Mouse (Mus musculus): Measurements from ENCODE around the gene Banp.

Banp gene

DNA sequence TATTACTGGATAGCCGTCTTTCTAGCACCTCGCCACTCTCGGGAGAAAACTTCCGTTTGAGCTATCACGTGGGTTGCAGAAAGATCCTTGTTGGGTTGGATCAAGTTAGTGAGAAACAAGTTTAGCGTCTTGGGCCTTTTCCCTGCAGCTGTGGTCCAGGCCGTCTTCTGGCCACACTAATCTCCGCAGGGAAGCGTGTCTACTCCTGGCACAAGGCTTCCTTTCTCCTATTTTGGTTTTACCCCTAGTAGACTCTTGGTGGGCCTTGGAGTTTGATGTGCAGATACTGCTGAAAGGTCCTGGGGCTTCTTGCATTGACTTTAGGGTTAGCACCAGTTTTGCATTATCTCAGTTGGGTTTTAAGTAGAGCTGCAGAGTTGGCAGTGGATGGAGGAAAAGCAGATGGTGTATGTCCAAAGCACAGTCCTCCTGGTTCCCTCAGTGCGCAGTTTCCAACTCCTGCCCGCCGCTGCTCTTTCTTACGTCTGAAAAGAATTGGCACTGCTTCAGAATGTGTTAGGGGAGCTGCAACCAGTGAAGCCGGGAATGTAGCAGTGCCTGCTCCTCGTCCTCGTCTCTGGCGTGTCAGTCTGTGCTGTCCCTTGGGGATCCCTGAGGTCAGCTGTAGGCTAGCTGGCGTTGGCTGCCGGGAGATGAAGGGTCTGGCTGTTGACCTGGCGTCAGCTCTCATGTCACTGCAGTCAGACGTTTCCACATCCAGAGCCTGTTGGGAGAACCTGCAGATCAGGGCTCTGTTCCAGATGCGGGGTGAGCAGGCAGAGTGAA, 68.7 kb downstream of the Banp start:
- peak; percentile 20; the same call in 1 of the 2 replicates for ATAC-seq (ENCODE audit: low TSS enrichment)

DNA sequence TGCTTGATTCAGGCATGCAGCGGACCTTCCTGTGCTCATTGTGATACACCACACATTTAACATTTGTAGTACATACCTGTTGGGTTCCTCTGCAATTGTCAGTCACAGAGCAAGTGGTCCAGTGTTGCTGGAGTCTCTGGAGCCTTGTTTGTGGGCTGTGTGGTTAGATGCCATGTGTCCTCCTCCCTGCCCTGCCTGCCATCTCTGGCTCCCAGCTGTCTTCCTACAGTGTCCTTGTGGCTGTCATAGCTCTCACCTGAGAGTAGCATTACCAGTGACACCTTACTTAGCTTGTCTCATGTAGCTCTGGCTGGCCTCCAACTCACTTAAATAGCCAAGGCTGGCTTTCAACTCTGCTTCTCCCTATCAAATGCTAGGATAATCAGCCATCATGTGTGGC, 69.6 kb downstream of the Banp start:
- no peak for ATAC-seq (ENCODE audit: low TSS enrichment)

DNA sequence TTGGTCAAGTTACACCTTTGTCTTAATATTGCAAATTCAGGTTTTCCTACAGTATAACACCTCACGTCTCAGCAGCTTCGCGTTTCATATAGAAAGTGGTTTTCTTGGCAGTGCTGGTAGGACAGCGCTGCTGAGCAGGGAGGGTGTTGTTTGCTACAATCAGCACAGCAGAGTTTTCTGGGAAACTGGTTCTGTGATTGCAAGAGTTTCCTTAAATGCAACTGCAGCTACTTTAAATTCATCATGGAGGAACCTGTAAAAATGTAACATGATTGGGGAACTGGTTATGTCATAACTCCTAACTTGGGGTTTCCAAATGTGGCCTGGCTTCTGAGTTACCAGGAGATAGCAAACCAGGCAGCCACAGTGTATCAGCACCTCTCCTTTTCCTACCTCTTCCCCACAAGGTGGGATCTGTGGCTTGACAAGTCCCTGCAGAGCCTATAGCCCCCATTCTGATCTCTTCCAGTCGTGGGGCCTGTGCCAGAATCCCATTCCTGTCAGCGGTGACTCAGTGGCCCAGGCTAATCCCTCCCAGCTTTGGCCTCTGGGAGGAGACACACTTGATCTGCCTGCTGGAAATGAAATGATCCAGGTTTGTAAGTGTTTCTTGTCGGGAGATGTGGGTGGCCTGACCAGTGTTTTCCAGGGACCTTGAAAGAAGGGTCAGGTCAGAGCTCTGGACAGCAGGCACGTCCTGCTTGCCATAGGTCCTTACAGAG, 70.7 kb downstream of the Banp start:
- ATAC-seq (ENCODE audit: low TSS enrichment) = peak; percentile 45

DNA sequence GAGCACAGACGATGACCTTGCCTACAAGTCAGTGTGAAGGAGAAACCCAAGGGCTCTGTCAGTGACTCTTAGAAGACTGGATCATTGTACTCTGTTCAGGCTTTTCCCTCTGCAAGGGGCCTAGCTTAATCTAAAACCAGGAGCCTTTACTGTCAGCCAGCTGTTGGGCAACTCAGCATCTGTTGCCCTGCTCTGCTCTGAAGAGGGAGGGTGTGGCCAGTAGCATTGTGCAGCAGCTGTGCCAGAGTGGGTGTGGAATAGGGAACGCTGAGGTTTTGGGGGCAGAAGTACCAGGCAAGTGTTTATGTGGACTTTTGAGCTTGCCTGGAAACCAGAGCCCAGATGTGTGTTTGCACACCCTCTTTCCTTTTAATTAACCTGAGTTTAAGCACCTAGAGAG, 72.2 kb downstream of the Banp start:
- no peak for ATAC-seq (ENCODE audit: low TSS enrichment)

DNA sequence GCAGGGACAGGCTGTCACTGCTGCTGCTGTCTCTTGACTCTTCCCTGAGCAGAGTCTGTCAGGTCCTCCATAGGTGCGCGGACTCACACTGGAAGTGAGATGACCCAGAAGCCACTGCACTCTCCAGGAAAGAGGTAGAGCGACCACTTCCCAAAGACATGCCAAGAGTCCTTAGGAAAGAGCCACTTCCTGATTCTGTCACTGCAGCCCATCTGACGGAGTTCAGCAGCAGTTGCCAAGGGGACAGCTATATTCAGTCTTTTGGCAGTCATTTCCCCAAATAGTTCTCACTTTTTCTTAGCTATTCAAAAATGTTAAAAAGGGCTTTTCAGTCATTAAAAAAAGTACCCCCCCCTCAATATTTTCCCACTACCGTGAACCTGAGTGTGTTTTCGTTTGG, 72.7 kb downstream of the Banp start:
- ATAC-seq (ENCODE audit: low TSS enrichment) = no peak

DNA sequence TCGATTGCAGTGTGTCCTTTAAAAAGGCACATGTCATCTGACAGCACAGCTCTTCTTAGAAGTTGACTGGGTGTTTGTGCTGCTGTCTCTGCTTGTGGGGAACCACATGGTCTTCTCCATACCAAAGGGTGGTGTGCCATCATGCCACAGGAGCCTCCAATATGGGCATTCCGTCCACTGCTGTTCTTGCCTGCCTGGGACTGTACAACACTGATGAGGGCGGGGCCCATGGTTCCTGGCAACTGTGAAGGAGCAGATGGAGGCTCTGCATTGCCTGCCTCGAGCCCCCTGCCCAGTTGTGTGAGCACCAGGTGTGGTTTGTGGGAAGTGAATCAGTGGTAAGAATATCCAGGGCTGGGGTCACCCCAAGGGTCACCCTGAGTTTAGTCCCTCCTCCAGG, 73.2 kb downstream of the Banp start:
- ATAC-seq (ENCODE audit: low TSS enrichment) = no peak

DNA sequence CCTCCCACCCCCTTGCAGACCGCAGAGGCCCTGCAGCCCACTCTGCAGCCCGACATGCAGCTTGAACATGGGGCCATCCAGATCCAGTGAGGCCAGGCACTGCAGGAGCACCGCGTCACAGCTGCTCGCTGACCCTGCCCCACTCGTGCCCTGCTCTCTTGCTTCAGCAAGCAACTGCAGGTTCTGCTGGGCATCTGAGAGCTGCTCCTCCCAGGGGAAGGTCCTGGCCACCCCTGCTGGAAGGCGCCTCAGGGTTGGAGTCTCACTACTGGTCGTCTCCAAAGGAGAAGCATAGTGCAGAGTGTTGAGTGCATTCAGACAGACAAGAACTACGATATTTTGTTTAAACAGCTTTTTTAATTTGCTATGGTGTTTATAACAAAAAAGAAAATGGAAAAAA, 76.0 kb downstream of the Banp start:
- no peak for ATAC-seq (ENCODE audit: low TSS enrichment)

DNA sequence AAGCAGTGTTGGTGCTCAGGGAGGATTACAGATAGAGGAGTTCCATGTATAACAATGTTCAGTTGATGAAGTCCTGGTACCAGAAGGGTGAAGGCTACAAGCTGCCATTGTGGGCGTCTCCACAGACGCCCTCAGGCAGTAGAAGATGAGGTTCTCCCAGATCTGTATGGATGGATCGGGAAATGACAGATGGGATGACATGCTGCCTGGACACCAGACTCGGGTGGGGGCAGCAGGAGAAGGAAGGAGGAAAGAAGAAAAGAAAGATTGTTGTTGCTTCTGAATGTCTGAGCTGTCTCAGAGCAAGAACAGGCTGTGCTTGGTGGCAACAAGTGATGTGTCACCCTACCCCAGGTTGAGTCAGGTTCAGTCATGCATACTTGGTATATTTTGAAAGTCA, 78.6 kb downstream of the Banp start:
- ATAC-seq (ENCODE audit: low TSS enrichment) = no peak

DNA sequence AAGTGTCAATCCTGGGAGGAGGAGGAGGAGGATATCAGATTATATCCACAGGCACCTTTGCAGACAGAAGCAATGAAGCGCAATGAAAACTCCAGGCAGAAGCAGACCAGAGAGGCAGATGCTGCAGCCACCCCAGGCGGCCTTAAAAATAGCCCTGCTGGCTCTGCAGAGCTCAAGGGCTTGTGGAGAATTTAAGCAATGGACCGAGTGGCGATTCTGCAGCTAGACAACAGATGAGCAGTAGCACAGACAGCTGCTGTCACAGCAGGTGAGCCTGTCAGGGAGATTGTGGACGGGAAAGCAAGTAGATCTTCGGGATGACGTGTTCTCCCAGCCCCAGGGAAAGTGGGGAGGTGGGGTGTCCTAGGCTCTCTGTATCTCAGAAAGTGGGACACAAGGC, 81.4 kb downstream of the Banp start:
- ATAC-seq (ENCODE audit: low TSS enrichment) = peak; percentile 45

DNA sequence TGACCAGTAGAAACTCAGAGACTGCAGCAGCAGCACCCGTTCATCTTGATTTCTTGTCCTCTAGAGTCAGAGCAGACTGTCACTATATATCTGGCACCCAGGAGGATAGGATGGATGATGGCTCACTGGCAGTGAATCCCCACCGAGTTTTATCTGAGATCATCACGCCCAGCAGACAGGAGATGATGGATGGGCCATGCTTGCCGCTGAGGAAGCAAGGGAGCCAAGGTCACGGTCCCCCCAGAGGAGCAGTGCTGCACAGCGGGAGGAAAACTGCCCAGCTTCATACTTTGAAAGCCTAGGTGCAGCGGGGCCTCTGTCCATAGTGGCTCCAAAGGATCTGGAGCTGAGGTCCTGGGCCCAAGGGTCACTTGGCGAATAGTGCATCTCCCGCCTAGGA, 83.2 kb downstream of the Banp start:
- ATAC-seq (ENCODE audit: low TSS enrichment) = no peak

DNA sequence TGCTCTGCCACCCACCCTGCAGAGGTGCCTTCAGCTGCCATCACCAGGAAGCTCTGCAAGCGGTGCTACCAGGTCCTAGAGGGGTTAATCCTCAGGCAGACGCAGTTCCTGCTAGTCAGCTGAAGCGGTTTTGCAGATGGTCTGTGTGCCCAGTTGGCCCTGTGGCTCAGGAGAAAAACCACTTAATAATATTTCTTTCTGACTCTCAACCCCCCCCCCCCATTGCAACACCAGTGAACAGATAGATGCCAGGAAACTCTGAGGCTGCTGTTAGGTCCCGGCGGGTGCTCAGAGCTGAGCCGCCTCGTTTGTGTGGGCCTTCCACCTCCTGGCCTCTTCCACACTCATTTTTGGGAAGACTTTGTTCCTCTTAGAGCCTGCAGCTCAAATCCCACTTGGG, 86.0 kb downstream of the Banp start:
- no peak for ATAC-seq (ENCODE audit: low TSS enrichment)

DNA sequence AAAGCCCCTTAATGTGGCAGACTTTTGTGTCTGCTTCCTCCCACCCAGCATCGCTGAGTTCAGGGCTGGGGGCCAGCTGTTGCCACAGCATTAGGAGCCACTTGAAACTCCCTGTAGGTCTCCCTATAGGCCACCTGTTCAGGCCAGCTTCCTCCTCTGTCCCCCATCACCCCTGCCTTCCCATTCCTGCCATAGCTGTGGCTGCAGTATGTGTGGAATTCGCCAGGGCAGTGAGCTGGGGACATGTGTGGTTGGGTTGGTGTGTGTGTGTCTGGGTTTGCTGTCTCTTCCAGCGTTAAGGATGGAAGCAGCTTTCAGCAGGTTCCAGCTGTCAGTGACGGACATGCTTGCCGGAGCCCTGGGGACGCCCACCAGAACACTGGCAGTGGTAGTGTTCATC, 86.8 kb downstream of the Banp start:
- no peak for ATAC-seq (ENCODE audit: low TSS enrichment)

DNA sequence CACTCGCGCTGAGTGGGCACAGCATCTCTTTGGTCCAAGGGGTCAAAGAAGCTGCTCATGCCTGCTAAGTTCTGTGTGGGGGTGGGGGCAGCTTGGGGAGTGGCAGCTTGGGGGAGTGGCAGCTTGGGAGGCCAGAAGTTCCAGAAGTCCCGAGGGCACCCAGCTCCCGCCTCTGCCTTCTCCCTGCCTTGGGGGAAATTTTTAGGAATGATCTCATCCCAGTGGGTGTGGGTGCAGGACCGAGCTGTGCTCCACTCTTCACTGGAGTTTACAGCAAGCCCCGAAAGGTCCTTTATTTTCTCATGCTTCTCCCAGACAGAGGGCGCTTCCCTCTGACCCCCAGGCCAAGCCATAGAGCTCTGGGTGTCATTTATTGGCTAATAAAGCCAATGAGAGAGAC, 87.7 kb downstream of the Banp start:
- ATAC-seq (ENCODE audit: low TSS enrichment) = peak; percentile 72; the same call in 1 of the 2 replicates

DNA sequence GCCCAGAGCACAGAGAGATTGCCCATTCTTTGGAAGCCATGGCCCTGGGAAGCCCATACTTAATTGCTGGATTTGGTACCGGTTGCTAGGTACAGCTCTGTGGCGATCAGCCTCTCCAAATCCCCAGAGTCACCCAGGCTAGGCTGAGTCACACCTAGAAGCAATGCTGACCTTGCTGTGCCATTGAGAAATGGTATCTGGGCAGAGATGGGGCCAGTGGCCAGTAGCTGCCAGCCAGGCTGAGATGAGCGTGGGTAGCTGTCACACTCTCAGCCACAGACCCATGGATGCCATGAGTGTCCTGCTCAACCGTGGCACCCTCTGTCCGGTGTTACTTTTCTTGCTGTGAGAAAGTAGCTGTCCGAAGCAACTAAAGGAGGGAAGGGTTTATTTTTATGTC, 88.5 kb downstream of the Banp start:
- no peak for ATAC-seq (ENCODE audit: low TSS enrichment)

DNA sequence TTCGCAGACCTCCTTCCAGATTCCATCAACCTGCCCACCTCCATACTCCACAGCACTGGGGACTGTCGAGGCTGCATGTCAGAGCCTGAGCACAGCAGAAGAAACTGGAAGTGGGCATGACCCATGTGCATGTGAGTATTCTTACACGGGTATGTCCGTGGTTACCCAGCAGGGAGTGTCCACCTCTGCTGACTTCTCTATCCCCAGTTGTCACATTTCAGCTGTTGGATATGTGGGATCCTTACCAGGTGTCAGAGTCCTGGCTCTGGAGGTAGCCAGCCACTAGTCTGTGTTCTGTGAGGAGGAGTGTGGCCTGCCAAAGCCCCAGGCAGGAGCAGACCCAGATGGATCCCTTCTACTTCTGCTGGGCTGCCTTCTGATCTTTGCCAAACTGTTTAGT, 89.9 kb downstream of the Banp start:
- no peak for ATAC-seq (ENCODE audit: low TSS enrichment)

DNA sequence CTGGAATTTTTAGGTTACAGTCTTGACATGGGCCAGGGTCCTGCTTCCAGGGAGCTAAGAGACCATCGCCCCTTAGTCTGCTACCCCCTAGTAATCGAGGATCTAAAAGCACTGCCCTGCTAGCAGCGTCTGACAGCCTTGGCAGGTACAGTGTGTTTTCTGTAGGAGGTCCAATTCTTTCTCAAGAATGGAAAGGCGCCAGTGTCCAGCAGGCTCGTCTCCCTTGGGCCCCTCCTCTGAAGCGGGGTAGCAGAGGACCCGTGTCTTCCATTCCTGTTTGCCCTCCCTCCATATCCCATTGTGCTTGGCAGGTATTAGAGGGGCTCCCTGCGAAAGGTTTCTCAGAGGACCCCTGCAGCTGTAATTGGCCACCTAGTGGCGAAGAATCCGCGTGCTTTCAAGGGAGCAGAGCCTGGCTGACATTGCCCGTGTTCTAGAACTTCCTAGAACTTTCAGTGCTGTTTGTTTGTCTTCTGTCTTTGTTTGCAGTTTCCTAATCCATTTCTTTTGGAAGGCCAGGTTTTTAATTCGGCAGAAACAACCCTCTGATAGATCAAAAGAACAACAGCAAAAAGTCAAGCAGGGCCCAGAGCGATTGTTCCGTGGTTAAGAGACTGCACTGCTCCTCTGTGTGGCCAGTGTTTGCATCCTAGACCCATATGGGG, 97.8 kb downstream of the Banp start:
- ATAC-seq (ENCODE audit: low TSS enrichment) = no peak

DNA sequence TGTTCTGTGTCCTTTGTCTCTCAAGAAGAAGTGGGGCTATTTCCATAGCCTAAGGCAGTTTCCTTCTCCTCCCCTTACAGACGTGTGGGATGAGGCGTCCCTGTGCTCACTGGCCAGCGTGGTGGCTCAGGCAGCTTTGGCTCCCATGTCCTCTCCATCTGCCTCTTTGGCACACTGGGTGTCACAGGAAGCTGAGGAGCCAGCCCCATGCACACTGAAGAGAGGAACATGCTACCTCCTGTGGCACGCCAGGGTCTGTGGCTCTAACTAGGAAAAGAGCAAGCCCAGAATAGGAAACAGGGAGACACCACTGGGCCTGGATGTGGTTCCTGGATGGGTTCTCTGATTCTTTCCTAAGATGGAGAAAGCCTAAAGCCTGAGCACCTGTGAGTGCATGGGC, 99.7 kb downstream of the Banp start:
- ATAC-seq (ENCODE audit: low TSS enrichment) = no peak

DNA sequence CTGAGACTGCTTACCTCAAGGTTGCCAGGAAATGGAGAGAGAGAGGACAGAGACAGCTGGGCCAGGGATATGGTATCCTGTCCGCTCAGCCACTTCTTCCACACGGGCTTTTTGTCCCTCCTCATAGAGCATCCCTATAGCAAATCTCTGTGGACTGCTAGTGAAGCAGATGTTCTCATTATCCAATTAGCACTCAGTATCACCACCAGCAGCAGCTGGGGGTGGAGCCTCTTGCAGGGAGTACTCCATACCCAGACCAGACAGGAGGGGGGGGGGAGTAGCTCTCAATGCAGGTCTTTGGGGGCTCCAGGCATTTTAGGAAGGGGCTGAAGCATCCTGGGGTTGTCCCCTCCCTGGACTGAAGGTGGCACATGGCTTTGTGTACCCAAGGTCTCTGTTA, 100.4 kb downstream of the Banp start:
- ATAC-seq (ENCODE audit: low TSS enrichment) = no peak

DNA sequence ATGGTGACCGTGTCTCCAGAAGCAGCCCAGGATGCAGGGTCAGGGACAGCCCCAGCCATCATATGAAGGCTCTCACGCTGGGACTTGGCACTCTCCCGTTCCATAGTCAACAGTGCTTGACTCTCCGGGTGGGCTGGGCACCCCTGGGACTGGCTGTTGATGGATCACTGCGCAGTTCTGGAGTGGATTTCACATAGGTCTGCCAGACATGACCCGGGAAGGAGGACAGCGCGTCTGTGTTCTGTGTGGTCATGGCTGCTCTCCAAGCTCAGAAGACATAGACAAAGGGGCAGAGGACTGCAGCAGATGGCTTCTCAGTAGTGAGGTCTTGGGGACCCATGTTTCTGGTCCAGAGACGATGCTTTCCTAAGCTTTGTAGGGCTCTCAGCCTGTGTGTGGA, 101.1 kb downstream of the Banp start:
- no peak for ATAC-seq (ENCODE audit: low TSS enrichment)

DNA sequence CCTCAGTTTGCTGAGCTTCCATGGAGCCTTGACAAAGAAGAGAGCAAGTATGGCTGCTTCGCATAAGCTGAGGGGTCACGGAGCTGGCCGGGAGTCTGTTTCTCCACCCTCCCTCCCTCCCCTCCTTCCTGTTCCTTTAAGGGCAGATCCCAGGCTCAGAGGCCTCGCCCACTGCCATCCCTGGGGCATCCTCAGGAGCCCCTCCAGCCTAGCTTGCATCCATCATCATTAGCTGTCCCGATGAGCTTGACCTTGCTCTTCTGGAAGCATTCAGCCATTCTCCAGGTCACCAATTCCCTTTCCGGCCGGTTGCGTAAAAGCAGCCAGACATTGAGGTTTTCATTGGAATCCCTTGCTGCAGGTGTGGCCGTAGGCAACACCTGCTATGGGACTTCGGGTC, 105.8 kb downstream of the Banp start:
- ATAC-seq (ENCODE audit: low TSS enrichment) = no peak

DNA sequence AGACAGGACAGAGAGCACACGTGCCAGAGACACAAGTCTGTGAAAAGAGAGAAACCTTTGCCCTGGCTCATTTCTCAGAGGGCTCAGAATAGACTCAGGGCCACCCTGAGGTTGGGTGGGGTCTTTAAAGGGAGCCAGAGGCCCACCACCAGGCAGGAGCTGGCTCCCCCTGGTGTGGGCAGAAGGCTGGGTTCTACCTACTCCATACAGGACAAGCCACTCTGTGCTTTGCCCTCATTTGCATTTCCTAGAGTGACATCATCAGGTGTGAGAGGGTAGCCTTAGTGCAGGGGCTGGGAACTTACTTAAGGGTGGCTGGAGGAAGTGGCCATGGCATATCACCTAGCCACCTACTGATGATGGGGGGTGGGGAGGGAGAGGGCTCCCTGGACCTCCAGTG, 106.6 kb downstream of the Banp start:
- no peak for ATAC-seq (ENCODE audit: low TSS enrichment)

DNA sequence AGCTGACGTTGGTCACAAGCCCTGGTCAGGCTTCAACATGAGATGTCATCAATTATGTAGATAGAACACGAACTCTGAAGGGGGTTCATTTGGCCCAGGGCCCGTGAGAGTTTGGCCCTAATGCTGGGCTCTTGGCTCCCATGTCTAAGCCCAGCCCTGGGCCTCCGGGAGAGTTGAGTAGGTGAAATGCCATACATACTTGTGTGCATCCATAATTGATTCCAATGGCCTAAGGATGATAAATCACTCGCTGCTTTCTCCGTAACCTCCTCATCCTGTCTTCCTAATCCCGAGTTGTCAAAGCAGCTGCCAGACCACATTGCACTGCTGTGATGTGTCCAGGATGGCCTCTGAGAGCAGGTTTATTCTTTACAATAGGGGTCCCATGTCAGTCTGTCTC, 107.3 kb downstream of the Banp start:
- no peak for ATAC-seq (ENCODE audit: low TSS enrichment)

DNA sequence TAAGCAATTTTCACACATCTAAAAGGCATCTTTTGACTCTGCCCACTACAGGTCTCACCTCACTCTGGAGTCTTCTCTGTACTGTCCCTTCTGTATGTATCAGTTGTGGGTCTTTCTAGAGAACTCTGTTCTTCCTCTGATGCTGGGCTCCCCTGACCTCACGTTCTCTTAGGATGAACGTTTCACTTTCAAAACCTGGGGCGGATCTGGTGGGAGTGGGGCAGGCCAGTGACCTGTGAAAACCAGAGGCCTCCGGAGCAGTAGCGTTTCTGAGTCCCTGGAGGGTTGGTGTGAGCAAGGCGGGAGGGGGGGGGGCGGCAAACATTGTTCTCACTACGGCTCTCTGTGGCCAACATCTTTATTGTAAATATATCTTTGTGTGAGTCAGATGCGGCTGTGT, 109.0 kb downstream of the Banp start:
- no peak for ATAC-seq (ENCODE audit: low TSS enrichment)

Measured in frontal cortex, adult (tissue).